Mouse (Mus musculus) stomach, postnatal 0 days (tissue): ENCODE results near the gene Rab17.

Source experiments
- CTCF ChIP-seq: IDR thresholded peaks from 2 replicates; pipeline ENCODE4 v1.5.1; 2016; ENCODE audit warnings: antibody characterized with exemption, low read depth, mild to moderate bottlenecking, moderate library complexity
- EP300 ChIP-seq: optimal IDR thresholded peaks from 2 replicates; pipeline ENCODE3; 2016; ENCODE audit warnings: antibody characterized with exemption

GRCm38 (mm10) chr1:90927308-90927707 lies 42.2 kb downstream of the Rab17 start:
- TF ChIP-seq CTCF (no peak), EP300 (peak; percentile 93)
